Comparison of ENCODE assay signal across 10 mouse cellular contexts in genomic region chr5:106694683-106695082, GRCm38 (mm10). TPM values are rescaled to one million over a fixed set of nuclear protein-coding genes. Genes with fewer than 3 reads are reported as not detected.
A peak's percentile ranks its signal among the peaks of the same experiment; 100 is the strongest.
DNase-seq lines count a peak whose midpoint lies in the region; ATAC-seq lines count a peak whose summit lies in the region.
"Had no signal": no experiment of that assay in that cellular context is flagged by ENCODE, and none has a peak within 500 bp of the region (broad histone marks: within the 10 kb centered on the region; RNA-seq: fewer than 3 reads in every experiment).

No protein-coding gene starts in this region.

- H3K4me2 ChIP-seq in liver, embryonic 11.5 days: peak overlapping the region; percentile 92
- H3K4me2 ChIP-seq in forebrain, embryonic 12.5 days: peak overlapping the region; percentile 77
- H3K4me2 ChIP-seq in limb, embryonic 13.5 days (replicated peaks): peak overlapping the region; percentile 83
- H3K4me2 ChIP-seq in neural tube, embryonic 15.5 days: peak overlapping the region; percentile 76

- no peak for DNase-seq in liver, embryonic 11.5 days (ENCODE audit: low spot score)
- no peak for DNase-seq in liver
- DNase-seq in left cerebral cortex, postnatal 4 days: no peak
- DNase-seq in layer of hippocampus, adult 11-12 months (ENCODE audit: low spot score): no peak
- DNase-seq in frontal cortex, postnatal 25 days (ENCODE audit: low spot score in 2 of 2): no peak
- DNase-seq: embryo, embryonic 11 days; thymus, adult 18-20 months had no signal

- H3K27ac ChIP-seq in liver, embryonic 11.5 days (ENCODE audit: low read depth, low read length): no peak overlapping the region
- H3K27ac ChIP-seq in forebrain, embryonic 12.5 days: no peak overlapping the region
- no peak overlapping the region for H3K27ac ChIP-seq in limb, embryonic 13.5 days
- H3K27ac ChIP-seq in neural tube, embryonic 15.5 days (replicated peaks): no peak overlapping the region

- 0 out of 2 replicates have a peak, but pooled peaks cover 2% of the 10 kb centered on the region for H3K36me3 ChIP-seq in liver, embryonic 11.5 days (ENCODE audit: control insufficient read depth, insufficient read depth, low read length)
- H3K36me3 ChIP-seq in forebrain, embryonic 12.5 days (replicated peaks): peaks cover 7% of the 10 kb centered on the region
- H3K36me3 ChIP-seq in limb, embryonic 13.5 days: peaks cover 14% of the 10 kb centered on the region; the same call in 1 of the 2 replicates
- H3K36me3 ChIP-seq in neural tube, embryonic 15.5 days: no peaks in the 10 kb centered on the region

- peaks cover 17% of the 10 kb centered on the region for H3K4me1 ChIP-seq in liver, embryonic 11.5 days (replicated peaks; ENCODE audit: control insufficient read depth, insufficient read depth, low read length)
- peaks cover 30% of the 10 kb centered on the region for H3K4me1 ChIP-seq in forebrain, embryonic 12.5 days
- peaks cover 32% of the 10 kb centered on the region for H3K4me1 ChIP-seq in limb, embryonic 13.5 days
- peaks cover 31% of the 10 kb centered on the region for H3K4me1 ChIP-seq in neural tube, embryonic 15.5 days

- peak overlapping the region; percentile 89 for H3K4me3 ChIP-seq in liver, embryonic 11.5 days (ENCODE audit: low read depth, low read length)
- peak overlapping the region; percentile 83 for H3K4me3 ChIP-seq in forebrain, embryonic 12.5 days (replicated peaks)
- H3K4me3 ChIP-seq in limb, embryonic 13.5 days: peak overlapping the region; percentile 79
- H3K4me3 ChIP-seq in neural tube, embryonic 15.5 days (replicated peaks): peak overlapping the region; percentile 85

- no peaks in the 10 kb centered on the region for H3K9me3 ChIP-seq in liver, embryonic 11.5 days (ENCODE audit: control insufficient read depth, low read length)
- no peaks in the 10 kb centered on the region for H3K9me3 ChIP-seq in forebrain, embryonic 12.5 days
- H3K9me3 ChIP-seq in limb, embryonic 13.5 days: no peaks in the 10 kb centered on the region
- no peaks in the 10 kb centered on the region for H3K9me3 ChIP-seq in neural tube, embryonic 15.5 days (replicated peaks)

- intact Hi-C loops in left cerebral cortex, postnatal 4 days (cut with DNase I): no loop called here

- ATAC-seq in liver, embryonic 11.5 days (replicated peaks; ENCODE audit: low FRiP score): no peak
- no peak for ATAC-seq in forebrain, embryonic 12.5 days (ENCODE audit: low FRiP score)
- no peak for ATAC-seq in limb, embryonic 13.5 days (ENCODE audit: low FRiP score, low read depth)
- ATAC-seq in neural tube, embryonic 15.5 days (ENCODE audit: low FRiP score): no peak

- H3K27me3 ChIP-seq in liver, embryonic 11.5 days (replicated peaks; ENCODE audit: control insufficient read depth, insufficient read depth, low read length): no peaks in the 10 kb centered on the region
- H3K27me3 ChIP-seq in forebrain, embryonic 12.5 days: no peaks in the 10 kb centered on the region
- no peaks in the 10 kb centered on the region for H3K27me3 ChIP-seq in limb, embryonic 13.5 days
- H3K27me3 ChIP-seq in neural tube, embryonic 15.5 days (replicated peaks): no peaks in the 10 kb centered on the region

- WGBS in liver, embryonic 11.5 days: 100% methylated on average over 1 of the region's 1 CpGs
- 100% methylated on average over 1 of the region's 1 CpGs for WGBS in forebrain, embryonic 12.5 days
- WGBS in limb, embryonic 13.5 days: 100% methylated on average over 1 of the region's 1 CpGs
- WGBS in neural tube, embryonic 15.5 days: 96% methylated on average over 1 of the region's 1 CpGs

- peak overlapping the region; percentile 98 for H3K9ac ChIP-seq in liver, embryonic 11.5 days (ENCODE audit: low read depth, low read length)
- peak overlapping the region; percentile 96; the same call in 1 of the 2 replicates for H3K9ac ChIP-seq in forebrain, embryonic 12.5 days
- peak overlapping the region; percentile 97; the same call in 1 of the 2 replicates for H3K9ac ChIP-seq in limb, embryonic 13.5 days
- no peak overlapping the region for H3K9ac ChIP-seq in neural tube, embryonic 15.5 days (replicated peaks)

RNA-seq across cellular contexts. Expression of gene Zfp644, which starts 2.4 kb away (rescaled TPM):
- polyA plus RNA-seq in liver, embryonic 11.5 days (2014; fragmentation: Nextera tagmentation; extraction: Ambion mirVana): 36.6 and 44.4 TPM in 2 replicates
- polyA plus RNA-seq in forebrain, embryonic 12.5 days (2016; fragmentation: Nextera tagmentation; extraction: Ambion mirVana): 89.9 and 90.3 TPM in 2 replicates
- polyA plus RNA-seq in limb, embryonic 13.5 days (2015; fragmentation: Nextera tagmentation; extraction: Ambion mirVana): 80.6 and 84.7 TPM in 2 replicates
- 58.3 and 63.2 TPM in 2 replicates for polyA plus RNA-seq in neural tube, embryonic 15.5 days (2015; fragmentation: Nextera tagmentation; extraction: Ambion mirVana)
- 100 to 1,000 TPM; 106 to 109 TPM for total RNA-seq in left cerebral cortex, postnatal 4 days (2021)
